Mouse (Mus musculus): ENCODE data around the gene Clptm1.
"Not testable (repeated sequence)": the region's sequence is repeated elsewhere in the genome, so short reads cannot be mapped to it uniquely, and the experiment has no call there.

The Clptm1 gene

GRCm38 (mm10) chr7:19691873-19692865 lies 27.3 kb upstream of the Clptm1 start, which contains the start of gene Apoc1:
Gene Apoc1, minus strand, starts transcription at chr7:19692660.
- DNase-seq = no peak

GRCm38 (mm10) chr7:19691434-19691833 lies 26.6 kb upstream of the Clptm1 start:
- DNase-seq = no peak

- no peak for DNase-seq
These were observed 26.0 kb upstream of the Clptm1 start for GRCm38 (mm10) chr7:19690845-19691244.

GRCm38 (mm10) chr7:19688611-19689010 lies 23.8 kb upstream of the Clptm1 start:
- DNase-seq = no peak

- DNase-seq = no peak
These were observed 23.3 kb upstream of the Clptm1 start for GRCm38 (mm10) chr7:19688101-19688500.

- DNase-seq = not testable (repeated sequence)
These were observed 22.2 kb upstream of the Clptm1 start for GRCm38 (mm10) chr7:19686927-19687583.

GRCm38 (mm10) chr7:19686521-19686920 lies 21.7 kb upstream of the Clptm1 start:
- no peak for DNase-seq

- no peak for DNase-seq
These were observed 20.5 kb upstream of the Clptm1 start for GRCm38 (mm10) chr7:19685374-19685773.

- no peak for DNase-seq
These were observed 19.0 kb upstream of the Clptm1 start for GRCm38 (mm10) chr7:19683771-19684201.

- no peak for DNase-seq
These were observed 18.1 kb upstream of the Clptm1 start for GRCm38 (mm10) chr7:19682979-19683378.

GRCm38 (mm10) chr7:19681202-19681694 lies 16.4 kb upstream of the Clptm1 start, which contains the start of the genes Gm44805 and Apoc4:
Gene Gm44805, minus strand, starts transcription at chr7:19681423.
Gene Apoc4, minus strand, starts transcription at chr7:19681479.
- no peak for DNase-seq

- DNase-seq = no peak
These were observed 15.9 kb upstream of the Clptm1 start for GRCm38 (mm10) chr7:19680702-19681101.

GRCm38 (mm10) chr7:19678901-19679300 lies 14.1 kb upstream of the Clptm1 start:
- DNase-seq = no peak

- no peak for DNase-seq
These were observed 13.0 kb upstream of the Clptm1 start, which contains the start of gene Apoc2 for GRCm38 (mm10) chr7:19677872-19678271. Gene Apoc2, minus strand, starts transcription at chr7:19677941.

GRCm38 (mm10) chr7:19676662-19677061 lies 11.8 kb upstream of the Clptm1 start:
- no peak for DNase-seq

GRCm38 (mm10) chr7:19675824-19676223 lies 11.0 kb upstream of the Clptm1 start:
- DNase-seq = no peak

- no peak for DNase-seq
These were observed 8.4 kb upstream of the Clptm1 start for GRCm38 (mm10) chr7:19673083-19673699.

GRCm38 (mm10) chr7:19671511-19671910 lies 6.7 kb upstream of the Clptm1 start:
- no peak for DNase-seq

GRCm38 (mm10) chr7:19668947-19669721 lies 4.3 kb upstream of the Clptm1 start:
- peak; percentile 89 for DNase-seq

GRCm38 (mm10) chr7:19667434-19667833 lies 2.6 kb upstream of the Clptm1 start:
- no peak for DNase-seq

- no peak for DNase-seq
These were observed 1.9 kb upstream of the Clptm1 start for GRCm38 (mm10) chr7:19666750-19667149.

GRCm38 (mm10) chr7:19664455-19664954 lies 328 bp downstream of the Clptm1 start:
- DNase-seq = no peak

All from right cerebral cortex, postnatal 25 days (tissue).